9 mouse cellular contexts compared by ENCODE assay signal in genomic region chr6:52217459-52217768, GRCm38 (mm10). TPM values are rescaled to one million over a fixed set of nuclear protein-coding genes. Genes with fewer than 3 reads are reported as not detected.
DNase-seq lines count a peak whose midpoint lies in the region; ATAC-seq lines count a peak whose summit lies in the region.
"Had no signal": no experiment of that assay in that cellular context is flagged by ENCODE, and none has a peak within 500 bp of the region (broad histone marks: within the 10 kb centered on the region; RNA-seq: fewer than 3 reads in every experiment).

No protein-coding gene starts in this region.

- under 1% methylated on average over 25 of the region's 25 CpGs for WGBS in heart, embryonic 13.5 days

- H3K4me3 ChIP-seq in heart, embryonic 13.5 days, result peak overlapping the region; percentile 43
- H3K4me3 ChIP-seq in megakaryocyte, embryonic 14.5 days (replicated peaks), result peak overlapping the region; percentile 89

- H3K9ac ChIP-seq in heart, embryonic 13.5 days, result no peak overlapping the region

- intact Hi-C loops in left cerebral cortex, postnatal 10 days (cut with DNase I), result loop anchor here (5.0 kb wide), 1 partner anchor 1035 kb away; no protein-coding TSS in a partner anchor

- H3K4me2 ChIP-seq in heart, embryonic 13.5 days, result peak overlapping the region; percentile 62

- peak; percentile 47 for ATAC-seq in common myeloid progenitor, adult 5-6 weeks (replicated peaks; ENCODE audit: low read depth, poor library complexity, severe bottlenecking)
- no peak for ATAC-seq in heart, embryonic 13.5 days (ENCODE audit: extremely low read depth, insufficient number of reproducible peaks, low FRiP score, low TSS enrichment)

- peaks cover 28% of the 10 kb centered on the region for H3K4me1 ChIP-seq in heart, embryonic 13.5 days
- peaks cover 77% of the 10 kb centered on the region for H3K4me1 ChIP-seq in megakaryocyte, embryonic 14.5 days

- peaks cover 100% of the 10 kb centered on the region for H3K27me3 ChIP-seq in heart, embryonic 13.5 days (replicated peaks)
- H3K27me3 ChIP-seq in megakaryocyte, embryonic 14.5 days (replicated peaks), result peaks cover 98% of the 10 kb centered on the region

- H3K36me3 ChIP-seq in heart, embryonic 13.5 days, result no peaks in the 10 kb centered on the region
- no peaks in the 10 kb centered on the region for H3K36me3 ChIP-seq in megakaryocyte, embryonic 14.5 days (replicated peaks; ENCODE audit: low read length)

- no peak overlapping the region for H3K27ac ChIP-seq in heart, embryonic 13.5 days (replicated peaks)

- H3K9me3 ChIP-seq in heart, embryonic 13.5 days, result no peaks in the 10 kb centered on the region
- no peaks in the 10 kb centered on the region for H3K9me3 ChIP-seq in megakaryocyte, embryonic 14.5 days

- DNase-seq in ES-CJ7 (ENCODE audit: low read depth, low spot score), result peak; percentile 82
- DNase-seq in kidney, postnatal 25 days, result peak; percentile 95 to 98
- DNase-seq in thymus, postnatal 36 days, result peak; percentile 62 to 80
- DNase-seq in natural killer cell, adult 2 months (ENCODE audit: low spot score in 2 of 2), result no peak
- DNase-seq in left cerebral cortex, postnatal 10 days (ENCODE audit: extremely low spot score in 1 of 2, low spot score in 2 of 2), result no peak

RNA-seq across cellular contexts. Expression of gene Hoxa7, which starts 4.2 kb away (rescaled TPM):
- 10.6 and 17.7 TPM in 2 replicates for total RNA-seq in common myeloid progenitor, adult 5-6 weeks (2017)
- 0.46 and 0.59 TPM in 2 replicates for polyA plus RNA-seq in heart, embryonic 13.5 days (2015; fragmentation: Nextera tagmentation; extraction: Ambion mirVana)
- 2.8 and 3.2 TPM in 2 replicates for polyA plus RNA-seq in megakaryocyte, embryonic 14.5 days (2012; ENCODE audit: insufficient read depth, low replicate concordance)
- total RNA-seq in left cerebral cortex, postnatal 10 days (2021), result not detected
- polyA plus RNA-seq: cortical plate, adult 2 months had no signal

RNA-seq across cellular contexts. Expression of gene Gm28308, which starts 4.3 kb away (rescaled TPM):
- not detected in 2 replicates for total RNA-seq in common myeloid progenitor, adult 5-6 weeks (2017)
- polyA plus RNA-seq in heart, embryonic 13.5 days (2015; fragmentation: Nextera tagmentation; extraction: Ambion mirVana), result not detected in 2 replicates
- polyA plus RNA-seq in megakaryocyte, embryonic 14.5 days (2012; ENCODE audit: insufficient read depth, low replicate concordance), result not detected in 2 replicates
- not detected for total RNA-seq in left cerebral cortex, postnatal 10 days (2021)
- polyA plus RNA-seq: cortical plate, adult 2 months had no signal

RNA-seq across cellular contexts. Expression of gene Hoxa3, which starts 4.3 kb away (rescaled TPM):
- 1.1 and 2.8 TPM in 2 replicates for total RNA-seq in common myeloid progenitor, adult 5-6 weeks (2017)
- polyA plus RNA-seq in heart, embryonic 13.5 days (2015; fragmentation: Nextera tagmentation; extraction: Ambion mirVana), result 0.99 and 1.2 TPM in 2 replicates
- 0.21 TPM in 1 of 2 replicates, not detected in the other for polyA plus RNA-seq in megakaryocyte, embryonic 14.5 days (2012; ENCODE audit: insufficient read depth, low replicate concordance)
- not detected for total RNA-seq in left cerebral cortex, postnatal 10 days (2021)
- polyA plus RNA-seq: cortical plate, adult 2 months had no signal

RNA-seq across cellular contexts. Expression of gene Hoxa6, which starts 8.9 kb away (rescaled TPM):
- 3.0 TPM in 1 of 2 replicates, not detected in the other for total RNA-seq in common myeloid progenitor, adult 5-6 weeks (2017)
- 0.40 TPM in 1 of 2 replicates, not detected in the other for polyA plus RNA-seq in heart, embryonic 13.5 days (2015; fragmentation: Nextera tagmentation; extraction: Ambion mirVana)
- not detected in 2 replicates for polyA plus RNA-seq in megakaryocyte, embryonic 14.5 days (2012; ENCODE audit: insufficient read depth, low replicate concordance)
- total RNA-seq in left cerebral cortex, postnatal 10 days (2021), result not detected
- polyA plus RNA-seq: cortical plate, adult 2 months had no signal

RNA-seq across cellular contexts. Expression of gene Hoxa5, which starts 13.0 kb away (rescaled TPM):
- total RNA-seq in common myeloid progenitor, adult 5-6 weeks (2017), result 3.6 and 3.9 TPM in 2 replicates
- 3.6 and 5.9 TPM in 2 replicates for polyA plus RNA-seq in heart, embryonic 13.5 days (2015; fragmentation: Nextera tagmentation; extraction: Ambion mirVana)
- polyA plus RNA-seq in megakaryocyte, embryonic 14.5 days (2012; ENCODE audit: insufficient read depth, low replicate concordance), result 0.46 TPM in 1 of 2 replicates, not detected in the other
- total RNA-seq in left cerebral cortex, postnatal 10 days (2021), result not detected
- polyA plus RNA-seq: cortical plate, adult 2 months had no signal

Comparison
In these comparisons a context has a peak if more than half of its experiments do, and no peak if none do; other contexts are left out.
1. DNase-seq: peak in ES-CJ7 (single experiment), kidney, postnatal 25 days (2 of 2) and thymus, postnatal 36 days (2 of 2); none in natural killer cell, adult 2 months (0 of 2) and left cerebral cortex, postnatal 10 days (0 of 2).
2. RNA of gene Hoxa7, which starts 4.2 kb away (total RNA-seq): 10.6 to 17.7 TPM in common myeloid progenitor, adult 5-6 weeks; not detected in left cerebral cortex, postnatal 10 days; every median in the first group is over 10 times any median in the second.